Mouse (Mus musculus) mature B cell (primary cell): ENCODE measurements around the gene S100a8.

Experiments used
- in situ Hi-C: fragments of 300-500 bp; cut with MboI; formaldehyde crosslinking; loops from 2 replicates; pipeline ENCODE4 v1.14.3; 2019

The S100a8 gene

DNA sequence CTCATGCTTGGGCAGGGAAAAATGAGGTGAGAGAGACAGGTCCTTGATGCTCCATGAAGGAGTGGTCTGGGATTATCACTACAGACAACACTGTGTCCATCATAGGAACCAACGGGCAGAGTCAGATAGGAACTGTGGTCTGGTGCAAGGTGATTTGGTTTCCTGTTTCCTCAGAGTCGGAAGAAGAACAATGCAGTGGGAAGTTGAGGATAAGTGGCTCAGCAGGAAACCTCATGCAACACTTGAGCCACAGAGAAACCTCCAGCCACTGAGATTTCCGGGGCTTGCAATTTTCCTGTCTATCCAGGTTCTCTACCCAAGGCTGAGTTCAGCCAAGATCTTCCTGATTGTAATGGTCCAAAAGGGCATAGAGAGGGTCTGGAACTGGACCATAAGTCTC, 9.9 kb downstream of the S100a8 start:
- in situ Hi-C loops = no loop called here

DNA sequence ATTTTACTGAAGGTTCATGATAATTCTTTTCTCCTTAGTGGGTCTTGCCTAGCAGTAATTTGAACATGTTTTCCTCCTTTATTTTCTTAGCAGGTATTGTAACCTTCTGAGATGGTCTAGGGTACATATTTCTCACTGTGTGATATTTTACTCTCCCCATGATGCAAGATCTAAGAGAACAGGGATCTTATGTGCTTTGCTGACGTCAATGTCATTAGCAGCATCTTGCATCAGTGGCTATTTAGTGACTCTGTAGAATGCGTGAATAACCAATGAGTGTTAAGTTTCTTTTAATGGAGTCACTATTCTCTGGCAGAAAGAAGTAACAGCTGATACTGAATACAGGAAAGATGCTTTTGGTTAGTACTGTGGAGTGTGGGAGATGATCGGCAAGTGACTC, 15.2 kb downstream of the S100a8 start:
- in situ Hi-C loops = no loop called here

GRCm38 (mm10) chr3:90686835-90687234, 18.1 kb downstream of the S100a8 start:
- in situ Hi-C loops = no loop called here

DNA sequence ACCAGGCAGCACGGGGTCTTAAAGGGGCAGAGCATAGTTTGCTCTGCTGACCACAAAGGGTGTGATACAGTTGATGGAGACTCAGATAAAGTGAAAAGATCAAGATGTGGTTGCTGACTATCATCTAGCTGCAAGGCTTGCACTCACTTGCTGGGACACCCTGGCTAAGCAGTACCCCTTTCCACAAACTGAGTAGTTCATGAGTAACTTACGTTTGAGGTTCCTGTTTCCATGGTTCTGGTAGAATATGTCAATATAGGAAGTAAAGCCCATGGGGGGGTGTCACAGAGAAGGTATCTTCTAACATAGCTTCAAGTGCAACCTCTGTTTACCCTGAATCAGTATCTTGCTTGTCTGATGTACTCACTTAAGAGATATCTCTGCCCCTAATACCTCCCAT, 24.7 kb downstream of the S100a8 start:
- in situ Hi-C loops = no loop called here

- in situ Hi-C loops = no loop called here
Observed at GRCm38 (mm10) chr3:90695613-90696012, 26.8 kb downstream of the S100a8 start, which contains the start of gene S100a9. S100a9 (minus strand) TSS chr3:90695721.

DNA sequence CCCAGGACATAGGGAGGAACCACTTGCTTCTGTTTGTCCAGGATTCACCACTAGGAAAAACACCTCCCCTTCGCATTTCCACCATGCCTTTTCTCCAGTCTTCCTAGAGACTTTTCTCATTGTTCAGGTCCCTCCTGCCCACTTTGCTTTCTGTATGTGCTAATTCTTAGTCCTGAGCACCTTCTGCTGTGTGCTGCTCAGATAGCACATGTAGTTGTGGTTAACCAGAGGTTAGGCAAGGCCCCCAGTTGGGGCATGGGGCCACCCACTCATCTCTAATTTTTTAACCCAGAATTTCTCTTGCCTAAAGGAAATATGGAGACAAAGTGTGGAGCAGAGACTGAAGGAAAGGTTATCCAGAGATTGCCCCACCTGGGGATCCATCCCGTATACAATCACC, 33.5 kb downstream of the S100a8 start:
- in situ Hi-C loops = no loop called here

DNA sequence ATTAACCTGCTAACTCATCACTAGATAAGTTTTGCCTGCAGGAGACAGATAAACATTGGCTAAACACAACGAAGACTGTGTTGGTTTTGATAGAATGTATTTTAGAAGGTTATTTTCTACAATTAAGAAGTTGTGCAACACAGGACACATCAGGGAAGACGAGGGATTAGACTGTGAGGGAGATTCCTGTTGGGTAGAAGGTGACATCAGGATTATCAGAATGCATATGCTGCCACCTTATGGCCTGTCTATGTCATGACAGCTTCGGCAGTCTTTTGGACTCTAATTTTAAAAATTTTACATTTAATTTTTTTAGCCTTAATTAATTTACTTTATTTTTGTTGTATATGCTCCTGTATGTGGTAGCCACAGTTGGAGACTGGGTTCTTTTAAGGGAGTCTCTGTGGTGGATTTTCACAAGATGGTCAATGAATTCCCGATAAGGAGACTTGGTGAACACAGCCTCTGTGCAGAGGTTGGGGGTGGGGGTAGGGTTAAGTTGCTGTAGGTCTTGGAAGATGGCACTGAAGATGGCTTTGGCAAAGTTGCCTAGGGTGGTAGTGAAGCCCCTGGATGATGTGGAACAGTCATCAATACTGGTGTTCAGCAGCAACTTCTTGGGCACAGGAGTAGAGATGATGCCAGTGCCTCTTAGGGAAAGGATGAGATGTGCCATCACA, 39.9 kb downstream of the S100a8 start:
- in situ Hi-C loops = no loop called here

DNA sequence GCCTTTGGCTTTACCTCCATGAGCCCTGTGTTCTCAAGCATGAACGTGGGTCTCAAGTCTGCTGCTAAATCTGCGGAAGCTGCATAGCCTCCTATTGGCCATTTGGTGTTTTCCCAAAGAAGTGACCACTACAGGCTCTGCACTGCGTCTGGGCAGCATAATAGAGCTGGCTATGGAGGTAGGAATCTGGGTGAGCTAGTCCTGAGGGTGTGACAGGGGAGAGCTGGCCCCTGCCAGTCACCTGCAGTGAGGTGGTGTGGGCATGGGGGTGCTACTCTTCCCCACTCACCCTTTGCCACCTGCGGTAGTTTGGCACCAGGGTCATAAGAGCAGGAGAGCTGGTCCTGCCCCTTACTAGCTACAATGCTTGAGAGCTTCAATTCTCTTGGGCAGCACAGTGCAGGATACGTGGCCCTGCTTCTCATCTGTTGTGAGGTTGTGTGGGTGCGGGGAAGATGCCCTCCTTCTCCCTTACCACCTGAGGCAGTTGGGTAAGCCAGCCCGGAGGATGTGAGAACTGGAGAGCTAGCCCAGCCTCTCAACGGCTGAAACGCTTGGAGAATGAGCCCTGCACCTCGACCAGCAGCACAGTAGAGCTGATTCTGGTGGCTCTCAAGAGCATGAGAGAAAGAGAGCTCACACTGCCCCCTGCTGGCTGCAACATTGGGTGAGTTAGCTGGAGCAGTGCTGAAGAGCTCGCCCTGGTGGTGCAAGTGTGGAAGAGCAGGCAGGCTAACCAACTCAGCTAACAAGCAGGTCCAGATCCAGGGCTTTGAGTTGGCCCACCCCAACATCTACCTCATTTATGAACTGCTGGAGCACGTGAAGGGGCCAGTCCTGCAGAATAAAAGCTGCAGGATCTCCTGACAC, 41.0 kb downstream of the S100a8 start:
- in situ Hi-C loops = no loop called here
